Mouse (Mus musculus) kidney, adult 2 months (tissue): ENCODE measurements at regions not wholly inside any gene's neighbourhood (a gene's known extent, or its start where the extent isn't known, plus 50 kb on each side); places are given as distances from the start of the nearest gene placed in this dataset.

Experiments used
- CTCF ChIP-seq: fragments of 200-500 bp; conservative IDR thresholded peaks from 2 replicates; pipeline ENCODE4 v1.5.1; 2011; ENCODE audit warnings: low read depth, mild to moderate bottlenecking, control low read depth, low read length, moderate library complexity, mixed read lengths; ENCODE audit not compliant: insufficient read depth, insufficient read length
- POLR2A ChIP-seq: fragments of 200-500 bp; IDR thresholded peaks from one replicate; pipeline ENCODE4 v1.6.1; 2011; ENCODE audit warnings: low read depth, low read length, control low read depth

- TF ChIP-seq POLR2A (no peak), CTCF (no peak)
These were observed 307.9 kb downstream of the Mtx2 start for GRCm38 (mm10) chr2:75133298-75134080.
